Mouse (Mus musculus): ENCODE data around the gene Phldb2. TPM values are rescaled to one million over a fixed set of nuclear protein-coding genes. Genes with fewer than 3 reads are reported as not detected.

Gene Phldb2
- polyA plus RNA-seq, 1 experiment = 55.4 TPM

DNA sequence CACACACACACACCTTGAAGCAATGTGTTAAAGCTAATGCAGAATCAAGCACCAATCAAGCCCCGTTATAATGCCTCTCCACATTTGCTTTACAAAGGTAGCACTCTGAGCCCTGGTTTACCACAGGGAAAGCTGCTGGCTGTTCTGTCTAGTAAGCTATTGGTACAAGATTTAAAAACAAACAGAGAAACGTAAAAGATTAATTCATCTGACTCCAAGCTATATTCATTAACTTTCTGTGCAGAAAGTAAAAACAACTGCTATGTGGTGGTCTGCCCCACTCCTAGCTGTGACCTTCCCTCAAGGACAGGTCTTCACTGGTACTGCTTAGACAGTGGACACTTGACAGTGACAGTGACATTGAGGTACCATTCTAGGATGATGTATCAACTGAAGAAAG is 69.2 kb downstream of the Phldb2 start:
- peak; percentile 76 for DNase-seq
- 45% methylated on average over 2 of the region's 2 CpGs for WGBS
- Histone ChIP-seq H3K36me3 (ENCODE audit: control insufficient read depth, insufficient read depth, low read length) (no peaks in the 10 kb centered on the region; the same call in 1 of the 2 replicates), H3K27me3 (replicated peaks; ENCODE audit: control insufficient read depth, insufficient read depth, low read length) (no peaks in the 10 kb centered on the region), H3K27ac (ENCODE audit: insufficient read depth, low read depth, low read length) (peak overlapping the region; percentile 99), H3K4me1 (ENCODE audit: control insufficient read depth, insufficient read depth, low read length) (peaks cover 46% of the 10 kb centered on the region), H3K4me3 (ENCODE audit: insufficient read depth, low read depth, low read length) (no peak overlapping the region)
- TF ChIP-seq POLR2A (IDR thresholded peaks at IDR 0.05; ENCODE audit: low read depth, low read length) (no peak), CTCF (conservative IDR thresholded peaks at IDR 0.05; ENCODE audit: insufficient read depth, insufficient read length, low read depth, low read length) (no peak)

DNA sequence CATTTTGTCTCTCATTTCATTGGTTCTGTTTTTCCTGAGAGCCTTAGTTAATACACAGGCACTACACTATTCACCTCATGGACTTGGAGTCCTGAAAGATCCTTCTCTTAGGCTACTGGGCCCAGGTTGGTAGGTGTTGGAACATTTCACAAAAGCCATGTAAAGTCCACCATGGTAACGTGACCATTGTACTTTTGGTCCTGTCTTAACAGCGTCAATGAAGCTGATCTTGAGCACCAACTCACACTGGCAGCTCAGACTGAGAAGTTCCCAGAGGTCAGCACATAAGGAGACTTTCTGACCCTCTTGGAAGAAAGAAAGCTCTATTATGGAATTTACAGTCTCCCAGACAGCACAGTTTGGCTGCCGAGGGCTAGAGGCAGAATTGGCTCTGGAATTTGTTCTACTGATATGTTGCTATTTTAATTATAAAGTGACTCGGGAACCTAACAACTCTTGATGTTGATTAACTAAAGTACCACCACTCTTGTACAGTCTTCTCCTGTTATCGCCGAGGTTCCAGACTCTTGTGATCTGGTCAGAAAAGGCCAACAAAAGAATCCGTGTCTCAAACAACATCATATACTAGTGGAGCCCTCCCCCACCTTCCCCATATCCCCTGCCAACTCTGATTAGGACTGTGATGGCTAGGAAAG is 72.1 kb downstream of the Phldb2 start:
- DNase-seq = peak; percentile 71
- Histone ChIP-seq H3K4me3 (ENCODE audit: insufficient read depth, low read depth, low read length) (no peak overlapping the region), H3K27me3 (replicated peaks; ENCODE audit: control insufficient read depth, insufficient read depth, low read length) (no peaks in the 10 kb centered on the region), H3K36me3 (ENCODE audit: control insufficient read depth, insufficient read depth, low read length) (no peaks in the 10 kb centered on the region; the same call in 1 of the 2 replicates), H3K27ac (ENCODE audit: insufficient read depth, low read depth, low read length) (peak overlapping the region; percentile 99), H3K4me1 (ENCODE audit: control insufficient read depth, insufficient read depth, low read length) (peaks cover 37% of the 10 kb centered on the region)
- TF ChIP-seq CTCF (conservative IDR thresholded peaks at IDR 0.05; ENCODE audit: insufficient read depth, insufficient read length, low read depth, low read length) = no peak
- TF ChIP-seq POLR2A (IDR thresholded peaks at IDR 0.05; ENCODE audit: low read depth, low read length) = no peak
- 24% methylated on average over 7 of the region's 7 CpGs for WGBS

DNA sequence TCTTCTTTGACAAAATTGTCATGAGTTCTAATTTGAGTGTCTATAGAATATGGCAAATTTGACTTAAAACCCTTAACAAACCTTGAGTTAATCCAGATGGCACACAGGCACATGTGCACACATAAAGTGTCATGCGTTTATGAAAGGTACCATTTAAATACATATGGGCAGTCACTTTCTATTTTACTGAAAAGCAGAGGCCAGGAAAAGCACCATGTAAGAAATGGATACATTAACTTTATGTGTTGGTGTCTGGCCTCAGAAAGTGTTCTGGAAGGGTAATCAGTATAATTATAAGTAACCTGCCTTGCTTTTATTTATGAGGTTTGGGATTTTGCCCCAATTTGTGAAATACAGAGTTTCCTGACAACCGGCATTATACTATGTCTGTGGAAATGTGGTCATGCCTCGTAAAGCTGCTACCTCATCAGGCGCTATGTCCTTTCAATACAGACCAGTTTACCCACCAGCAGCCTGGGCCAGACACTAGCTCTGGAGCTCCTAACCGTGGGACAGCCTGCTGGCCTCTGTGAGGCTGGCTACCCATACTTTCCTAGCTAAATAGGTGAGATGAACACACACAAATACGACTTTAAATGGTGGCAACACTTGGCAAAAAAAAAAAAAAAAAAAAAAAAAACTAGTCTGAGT is 73.2 kb downstream of the Phldb2 start:
- WGBS = 69% methylated on average over 6 of the region's 6 CpGs
- H3K4me3 ChIP-seq (ENCODE audit: insufficient read depth, low read depth, low read length) = no peak overlapping the region
- no peaks in the 10 kb centered on the region for H3K27me3 ChIP-seq (replicated peaks; ENCODE audit: control insufficient read depth, insufficient read depth, low read length)
- no peak for TF ChIP-seq CTCF (conservative IDR thresholded peaks at IDR 0.05; ENCODE audit: insufficient read depth, insufficient read length, low read depth, low read length)
- H3K27ac ChIP-seq (ENCODE audit: insufficient read depth, low read depth, low read length) = no peak overlapping the region
- peaks cover 27% of the 10 kb centered on the region for H3K4me1 ChIP-seq (ENCODE audit: control insufficient read depth, insufficient read depth, low read length)
- DNase-seq = peak; percentile 9
- no peaks in the 10 kb centered on the region for H3K36me3 ChIP-seq (ENCODE audit: control insufficient read depth, insufficient read depth, low read length)

DNA sequence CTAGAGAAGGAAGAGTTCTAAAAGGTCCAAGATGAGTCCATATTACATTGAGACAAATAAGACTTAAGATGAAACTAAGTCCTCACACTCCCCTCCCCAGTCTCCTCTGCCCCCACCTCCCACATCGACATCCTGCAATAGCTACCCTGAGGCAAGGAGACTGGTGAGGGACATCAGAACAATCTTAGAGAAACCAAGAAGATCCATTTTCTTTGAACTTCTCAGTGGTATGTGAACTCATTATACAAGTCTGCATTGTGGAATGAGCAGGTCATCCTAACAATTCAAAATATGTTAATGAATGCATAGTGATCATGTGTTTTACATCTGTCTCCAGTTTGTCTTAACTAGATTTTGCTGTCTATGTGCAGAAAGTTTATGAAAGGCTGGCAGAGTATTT is 75.7 kb downstream of the Phldb2 start:
- WGBS = 41% methylated on average over 1 of the region's 1 CpGs

DNA sequence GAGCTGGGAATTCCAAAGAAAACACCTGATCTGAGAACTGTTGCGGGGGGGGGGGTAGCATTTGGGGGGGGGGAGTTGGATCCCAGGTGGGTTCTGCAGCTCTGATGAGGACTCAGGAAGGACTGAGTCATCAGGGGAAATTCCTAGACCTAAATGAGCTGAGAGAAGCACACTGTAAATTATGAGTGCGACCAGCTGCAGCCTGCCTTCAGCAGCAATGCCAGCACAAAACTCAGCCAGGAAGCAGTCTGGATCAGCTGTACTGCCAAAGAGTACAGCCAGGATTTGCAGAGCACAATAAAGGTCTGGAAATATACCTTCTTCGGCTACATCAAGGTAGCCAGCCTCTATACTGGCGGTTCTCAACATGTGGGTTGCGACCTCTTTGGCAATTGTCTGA is 76.2 kb downstream of the Phldb2 start:
- Histone ChIP-seq H3K27me3 (replicated peaks; ENCODE audit: control insufficient read depth, insufficient read depth, low read length) (no peaks in the 10 kb centered on the region), H3K4me1 (ENCODE audit: control insufficient read depth, insufficient read depth, low read length) (peaks cover 13% of the 10 kb centered on the region), H3K36me3 (ENCODE audit: control insufficient read depth, insufficient read depth, low read length) (no peaks in the 10 kb centered on the region), H3K27ac (ENCODE audit: insufficient read depth, low read depth, low read length) (no peak overlapping the region), H3K4me3 (ENCODE audit: insufficient read depth, low read depth, low read length) (no peak overlapping the region)
- WGBS = 42% methylated on average over 5 of the region's 5 CpGs
- TF ChIP-seq CTCF (conservative IDR thresholded peaks at IDR 0.05; ENCODE audit: insufficient read depth, insufficient read length, low read depth, low read length) = no peak
- peak; percentile 52 for DNase-seq

More for the DNA sequence above, 75.7 kb downstream of the Phldb2 start:
- no peaks in the 10 kb centered on the region for H3K36me3 ChIP-seq (ENCODE audit: control insufficient read depth, insufficient read depth, low read length)
- H3K27ac ChIP-seq (ENCODE audit: insufficient read depth, low read depth, low read length) = peak overlapping the region; percentile 34; the same call in 1 of the 2 replicates
- H3K4me1 ChIP-seq (ENCODE audit: control insufficient read depth, insufficient read depth, low read length) = peaks cover 15% of the 10 kb centered on the region
- TF ChIP-seq POLR2A (IDR thresholded peaks at IDR 0.05; ENCODE audit: low read depth, low read length) (no peak), CTCF (conservative IDR thresholded peaks at IDR 0.05; ENCODE audit: insufficient read depth, insufficient read length, low read depth, low read length) (no peak)
- H3K27me3 ChIP-seq (replicated peaks; ENCODE audit: control insufficient read depth, insufficient read depth, low read length) = no peaks in the 10 kb centered on the region
- no peak for DNase-seq
- no peak overlapping the region for H3K4me3 ChIP-seq (ENCODE audit: insufficient read depth, low read depth, low read length)

DNA sequence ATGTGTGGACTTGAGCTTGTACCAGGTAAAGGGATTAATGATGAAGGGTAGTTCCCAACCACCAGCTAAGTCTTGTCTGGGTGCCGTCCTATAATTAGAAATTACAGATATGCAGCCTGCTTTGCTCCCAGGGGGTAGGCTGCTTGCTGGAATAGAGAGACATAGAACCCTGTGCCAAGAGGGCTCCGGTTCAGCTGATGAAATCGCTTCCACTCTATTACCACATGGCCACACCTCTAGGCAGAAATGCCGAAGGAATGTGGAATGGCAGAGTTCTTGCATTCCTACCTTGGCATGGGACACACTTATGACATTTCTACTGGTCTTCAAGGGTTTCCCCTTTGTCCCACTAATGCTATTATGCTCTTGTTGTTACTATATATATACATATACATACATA is 80.0 kb downstream of the Phldb2 start:
- Histone ChIP-seq H3K27ac (ENCODE audit: insufficient read depth, low read depth, low read length) (peak overlapping the region; percentile 41; the same call in 1 of the 2 replicates), H3K27me3 (replicated peaks; ENCODE audit: control insufficient read depth, insufficient read depth, low read length) (no peaks in the 10 kb centered on the region), H3K36me3 (ENCODE audit: control insufficient read depth, insufficient read depth, low read length) (no peaks in the 10 kb centered on the region), H3K4me1 (ENCODE audit: control insufficient read depth, insufficient read depth, low read length) (peaks cover 4% of the 10 kb centered on the region), H3K4me3 (ENCODE audit: insufficient read depth, low read depth, low read length) (no peak overlapping the region)
- WGBS = 39% methylated on average over 4 of the region's 4 CpGs
- TF ChIP-seq POLR2A (IDR thresholded peaks at IDR 0.05; ENCODE audit: low read depth, low read length) (no peak), CTCF (conservative IDR thresholded peaks at IDR 0.05; ENCODE audit: insufficient read depth, insufficient read length, low read depth, low read length) (no peak)
- peak; percentile 71 for DNase-seq

DNA sequence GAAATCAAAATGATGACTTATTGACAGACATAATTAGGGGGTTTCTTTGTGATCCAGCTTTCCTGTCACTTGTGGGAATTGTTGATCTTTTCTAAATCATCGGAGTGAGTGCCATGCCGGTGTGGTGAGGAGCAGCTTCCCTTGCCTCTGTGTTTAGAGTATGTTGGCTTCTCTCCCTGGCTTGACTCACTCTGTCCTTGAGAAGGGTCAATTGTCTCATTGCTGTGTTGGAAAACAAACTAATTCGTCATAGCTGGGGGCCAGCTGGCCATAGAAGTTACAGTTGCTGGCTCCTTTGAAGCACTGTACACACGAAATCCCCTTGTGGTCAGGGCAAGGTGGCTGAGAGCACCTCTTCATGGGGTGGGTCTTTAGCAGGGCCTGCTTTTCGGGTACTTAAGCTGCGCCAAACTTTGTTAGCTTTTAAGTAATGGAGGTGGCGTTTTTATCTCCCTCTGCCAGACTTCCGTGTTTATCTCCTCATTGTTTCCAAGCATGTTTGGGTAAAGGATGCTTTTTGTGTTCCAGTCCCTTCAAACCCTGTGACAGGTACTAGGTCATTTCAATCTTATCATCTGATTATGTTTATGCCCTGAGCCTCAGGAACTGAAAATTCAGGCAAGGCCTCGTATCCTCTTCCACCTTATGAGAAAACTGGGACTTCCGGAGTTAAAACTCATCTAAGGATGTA is 82.0 kb downstream of the Phldb2 start:
- Histone ChIP-seq H3K27ac (ENCODE audit: insufficient read depth, low read depth, low read length) (peak overlapping the region; percentile 75), H3K4me3 (ENCODE audit: insufficient read depth, low read depth, low read length) (no peak overlapping the region), H3K4me1 (ENCODE audit: control insufficient read depth, insufficient read depth, low read length) (no peaks in the 10 kb centered on the region), H3K36me3 (ENCODE audit: control insufficient read depth, insufficient read depth, low read length) (no peaks in the 10 kb centered on the region), H3K27me3 (replicated peaks; ENCODE audit: control insufficient read depth, insufficient read depth, low read length) (no peaks in the 10 kb centered on the region)
- DNase-seq = peak; percentile 65
- 62% methylated on average over 10 of the region's 10 CpGs for WGBS
- no peak for TF ChIP-seq CTCF (conservative IDR thresholded peaks at IDR 0.05; ENCODE audit: insufficient read depth, insufficient read length, low read depth, low read length)
- no peak for TF ChIP-seq POLR2A (IDR thresholded peaks at IDR 0.05; ENCODE audit: low read depth, low read length)
